21 mouse cellular contexts compared by ENCODE assay signal in genomic region chr9:61812315-61812714, GRCm38 (mm10).
DNase-seq lines count a peak whose midpoint lies in the region; ATAC-seq and TF ChIP-seq lines count a peak whose summit lies in the region.
"Had no signal": no experiment of that assay in that cellular context is flagged by ENCODE, and none has a peak within 500 bp of the region (broad histone marks: within the 10 kb centered on the region; RNA-seq: fewer than 3 reads in every experiment).

No protein-coding gene starts in this region.

- no peak overlapping the region for H3K4me3 ChIP-seq in kidney, adult 2 months (ENCODE audit: insufficient read depth, low read depth, low read length)
- no peak overlapping the region for H3K4me3 ChIP-seq in kidney, embryonic 15.5 days (replicated peaks)
- H3K4me3 ChIP-seq in liver, adult 2 months (ENCODE audit: insufficient read depth, low read depth, low read length) = no peak overlapping the region
- no peak overlapping the region for H3K4me3 ChIP-seq in liver, embryonic 13.5 days (replicated peaks)
- no peak overlapping the region for H3K4me3 ChIP-seq in stomach, embryonic 15.5 days (replicated peaks)
- no peak overlapping the region for H3K4me3 ChIP-seq in hindbrain, postnatal 0 days (ENCODE audit: low read length)
- H3K4me3 ChIP-seq: heart, embryonic 10.5 days; limb, embryonic 13.5 days; lung, embryonic 15.5 days; megakaryocyte, embryonic 14.5 days; midbrain, embryonic 13.5 days had no signal

- H3K9ac ChIP-seq in kidney, embryonic 15.5 days = no peak overlapping the region
- no peak overlapping the region for H3K9ac ChIP-seq in liver, adult 2 months (ENCODE audit: low read depth, low read length)
- H3K9ac ChIP-seq in liver, embryonic 13.5 days = no peak overlapping the region
- no peak overlapping the region for H3K9ac ChIP-seq in stomach, embryonic 15.5 days
- no peak overlapping the region for H3K9ac ChIP-seq in hindbrain, postnatal 0 days (replicated peaks; ENCODE audit: low read length)
- H3K9ac ChIP-seq: hindbrain, embryonic 14.5 days; limb, embryonic 13.5 days; lung, embryonic 15.5 days; midbrain, embryonic 13.5 days had no signal

- no peaks in the 10 kb centered on the region for H3K36me3 ChIP-seq in kidney, adult 2 months (ENCODE audit: control insufficient read depth, insufficient read depth, low read length)
- H3K36me3 ChIP-seq in kidney, embryonic 15.5 days = no peaks in the 10 kb centered on the region
- H3K36me3 ChIP-seq in liver, adult 2 months (ENCODE audit: control insufficient read depth, insufficient read depth, low read length) = no peaks in the 10 kb centered on the region
- no peaks in the 10 kb centered on the region for H3K36me3 ChIP-seq in liver, embryonic 13.5 days
- no peaks in the 10 kb centered on the region for H3K36me3 ChIP-seq in stomach, embryonic 15.5 days
- no peaks in the 10 kb centered on the region for H3K36me3 ChIP-seq in hindbrain, postnatal 0 days (ENCODE audit: insufficient read depth, low read length)
- H3K36me3 ChIP-seq: heart, embryonic 10.5 days; limb, embryonic 13.5 days; lung, embryonic 15.5 days; midbrain, embryonic 13.5 days had no signal

- 58% methylated on average over 9 of the region's 9 CpGs for WGBS in kidney, adult 2 months
- 81% methylated on average over 9 of the region's 9 CpGs for WGBS in kidney, embryonic 15.5 days
- WGBS in liver, adult 2 months = 29% methylated on average over 9 of the region's 9 CpGs
- 59% methylated on average over 9 of the region's 9 CpGs for WGBS in liver, embryonic 13.5 days (ENCODE audit: insufficient replicate concordance)
- WGBS in stomach, embryonic 15.5 days = 73% methylated on average over 9 of the region's 9 CpGs
- WGBS in hindbrain, postnatal 0 days = 93% methylated on average over 9 of the region's 9 CpGs

- no peaks in the 10 kb centered on the region for H3K79me2 ChIP-seq in liver, adult 2 months (ENCODE audit: control insufficient read depth, insufficient read depth, low read length)

- H3K27ac ChIP-seq in kidney, adult 2 months (ENCODE audit: insufficient read depth, low read depth, low read length) = no peak overlapping the region
- no peak overlapping the region for H3K27ac ChIP-seq in kidney, embryonic 15.5 days
- peak overlapping the region; percentile 96 for H3K27ac ChIP-seq in liver, adult 2 months (replicated peaks; ENCODE audit: insufficient read depth, low read depth, low read length)
- H3K27ac ChIP-seq in liver, embryonic 13.5 days = no peak overlapping the region
- H3K27ac ChIP-seq in stomach, embryonic 15.5 days = peak overlapping the region; percentile 51; the same call in 1 of the 2 replicates
- H3K27ac ChIP-seq in hindbrain, postnatal 0 days = no peak overlapping the region
- H3K27ac ChIP-seq: heart, embryonic 10.5 days; hindbrain, embryonic 14.5 days; limb, embryonic 13.5 days; lung, embryonic 15.5 days; midbrain, embryonic 13.5 days had no signal

- H3K27me3 ChIP-seq in kidney, adult 2 months (replicated peaks; ENCODE audit: control insufficient read depth, insufficient read depth, low read length) = no peaks in the 10 kb centered on the region
- H3K27me3 ChIP-seq in kidney, embryonic 15.5 days = peaks cover 2% of the 10 kb centered on the region; the same call in 1 of the 2 replicates
- no peaks in the 10 kb centered on the region for H3K27me3 ChIP-seq in liver, adult 2 months (ENCODE audit: control insufficient read depth, insufficient read depth, low read length)
- no peaks in the 10 kb centered on the region for H3K27me3 ChIP-seq in liver, embryonic 13.5 days
- H3K27me3 ChIP-seq in stomach, embryonic 15.5 days (replicated peaks) = no peaks in the 10 kb centered on the region
- H3K27me3 ChIP-seq in hindbrain, postnatal 0 days (ENCODE audit: insufficient read depth, low read length) = no peaks in the 10 kb centered on the region
- H3K27me3 ChIP-seq: lung, embryonic 15.5 days; midbrain, embryonic 13.5 days had no signal

- no peak for TF ChIP-seq POLR2A in kidney, adult 2 months (IDR thresholded peaks at IDR 0.05; ENCODE audit: low read depth, low read length)
- TF ChIP-seq POLR2A in liver, adult 2 months (IDR thresholded peaks at IDR 0.05; ENCODE audit: extremely low read depth, insufficient read depth, low read length) = no peak

- no peak for ATAC-seq in kidney, embryonic 15.5 days (replicated peaks; ENCODE audit: low FRiP score)
- peak; percentile 53 for ATAC-seq in liver, embryonic 13.5 days (ENCODE audit: low read depth)
- peak; percentile 54 for ATAC-seq in stomach, embryonic 15.5 days (ENCODE audit: insufficient read depth, low FRiP score, low read depth)
- ATAC-seq in hindbrain, postnatal 0 days = no peak
- ATAC-seq: forebrain, embryonic 14.5 days; midbrain, embryonic 13.5 days had no signal

- no peak overlapping the region for H3K4me2 ChIP-seq in kidney, embryonic 15.5 days
- H3K4me2 ChIP-seq in liver, embryonic 13.5 days = no peak overlapping the region
- H3K4me2 ChIP-seq in stomach, embryonic 15.5 days = no peak overlapping the region
- H3K4me2 ChIP-seq in hindbrain, postnatal 0 days (ENCODE audit: low read depth, low read length) = no peak overlapping the region
- H3K4me2 ChIP-seq: hindbrain, embryonic 14.5 days; limb, embryonic 13.5 days; lung, embryonic 15.5 days; midbrain, embryonic 13.5 days had no signal

- H3K9me3 ChIP-seq in kidney, embryonic 15.5 days (replicated peaks) = no peaks in the 10 kb centered on the region
- H3K9me3 ChIP-seq in liver, embryonic 13.5 days (replicated peaks) = no peaks in the 10 kb centered on the region
- H3K9me3 ChIP-seq in stomach, embryonic 15.5 days = no peaks in the 10 kb centered on the region
- H3K9me3 ChIP-seq in hindbrain, postnatal 0 days (ENCODE audit: low read length) = no peaks in the 10 kb centered on the region
- H3K9me3 ChIP-seq: heart, embryonic 10.5 days; limb, embryonic 13.5 days; lung, embryonic 15.5 days; megakaryocyte, embryonic 14.5 days; midbrain, embryonic 13.5 days had no signal

- DNase-seq in kidney, adult 2 months = peak; percentile 53
- peak; percentile 97 for DNase-seq in liver, adult 2 months (ENCODE audit: extremely low read depth, low read depth, low spot score)
- DNase-seq in liver = no peak
- no peak for DNase-seq in liver, embryonic 13.5 days
- no peak for DNase-seq in hindbrain, postnatal 0 days (ENCODE audit: low spot score)
- DNase-seq in testis, postnatal 14 days (ENCODE audit: low spot score) = no peak
- DNase-seq: adrenal gland, postnatal 14 days; cerebellum, adult 8-10 months; heart, postnatal 4 days; kidney, adult 18-20 months; layer of hippocampus, postnatal 36 days; thymus, postnatal 36 days had no signal

- no peaks in the 10 kb centered on the region for H3K4me1 ChIP-seq in kidney, adult 2 months (ENCODE audit: control insufficient read depth, insufficient read depth, low read length)
- H3K4me1 ChIP-seq in kidney, embryonic 15.5 days = peaks cover 12% of the 10 kb centered on the region; the same call in 1 of the 2 replicates
- peaks cover 46% of the 10 kb centered on the region for H3K4me1 ChIP-seq in liver, adult 2 months (ENCODE audit: control insufficient read depth, insufficient read depth, low read length)
- peaks cover 27% of the 10 kb centered on the region for H3K4me1 ChIP-seq in liver, embryonic 13.5 days (replicated peaks)
- peaks cover 16% of the 10 kb centered on the region; the same call in 1 of the 2 replicates for H3K4me1 ChIP-seq in stomach, embryonic 15.5 days
- no peaks in the 10 kb centered on the region for H3K4me1 ChIP-seq in hindbrain, postnatal 0 days (ENCODE audit: insufficient read depth, low read length)
- H3K4me1 ChIP-seq: megakaryocyte, embryonic 14.5 days; midbrain, embryonic 13.5 days had no signal

- no peak for TF ChIP-seq CTCF in kidney, adult 2 months (conservative IDR thresholded peaks at IDR 0.05; ENCODE audit: insufficient read depth, insufficient read length, low read depth, low read length)
- TF ChIP-seq CTCF in liver, adult 2 months (IDR thresholded peaks at IDR 0.05; ENCODE audit: low read depth, low read length) = no peak
- no peak for TF ChIP-seq CTCF in hindbrain, postnatal 0 days (IDR thresholded peaks at IDR 0.05; ENCODE audit: low read depth)

Comparison
In these comparisons a context has a peak if more than half of its experiments do, and no peak if none do; other contexts are left out.
1. DNase-seq: peak in kidney, adult 2 months (single experiment) and liver, adult 2 months (single experiment); none in liver (single experiment), liver, embryonic 13.5 days (single experiment), hindbrain, postnatal 0 days (single experiment) and testis, postnatal 14 days (single experiment).
2. H3K27ac ChIP-seq: peak in liver, adult 2 months (single experiment) and stomach, embryonic 15.5 days (single experiment); none in kidney, adult 2 months (single experiment), kidney, embryonic 15.5 days (single experiment), liver, embryonic 13.5 days (single experiment) and hindbrain, postnatal 0 days (single experiment).
3. ATAC-seq: peak in liver, embryonic 13.5 days (single experiment) and stomach, embryonic 15.5 days (single experiment); none in kidney, embryonic 15.5 days (single experiment) and hindbrain, postnatal 0 days (single experiment).